Mouse (Mus musculus) CH12.LX (cell line): ENCODE data around the gene Spta1. TPM values are rescaled to one million over a fixed set of nuclear protein-coding genes. Genes with fewer than 3 reads are reported as not detected.

Experiments used
- DNase-seq: peaks from one replicate; pipeline ENCODE4 v3.0.0-alpha.2; 2013; ENCODE audit errors: extremely low read depth
- H3K27ac ChIP-seq: 2 replicates; pipeline ENCODE4 v1.5.1; 2012; ENCODE audit warnings: low read depth, mild to moderate bottlenecking, control low read depth, moderate library complexity; ENCODE audit not compliant: insufficient read depth
- H3K27me3 ChIP-seq: replicated peaks from 2 replicates; pipeline ENCODE3; 2012; ENCODE audit warnings: inconsistent platforms
- H3K36me3 ChIP-seq, 2 experiments: replicated peaks in 1 of 2; 2 replicates each; pipeline versions ENCODE3 to v1.6.1; 2012; ENCODE audit warnings: inconsistent platforms in 1 of 2, low read length in 1 of 2, mild to moderate bottlenecking in 1 of 2, mixed read lengths in 1 of 2, moderate library complexity in 1 of 2; ENCODE audit not compliant: control insufficient read depth in 1 of 2, insufficient read depth in 1 of 2
- H3K4me1 ChIP-seq, 2 experiments: 2 replicates each; pipeline ENCODE4 v1.6.1; 2012; ENCODE audit warnings: inconsistent platforms in 1 of 2, moderate library complexity in 1 of 2; ENCODE audit not compliant: insufficient read depth in 2 of 2, control insufficient read depth in 1 of 2
- H3K4me2 ChIP-seq: 2 replicates; pipeline ENCODE4 v1.6.1; 2012; ENCODE audit warnings: low read depth, mild to moderate bottlenecking, control low read depth; ENCODE audit not compliant: poor library complexity, insufficient read depth, severe bottlenecking
- H3K4me3 ChIP-seq, 3 experiments: fragments of 150-350 bp in 1 of 3; sonication (generic) in 1 of 3; replicated peaks in 1 of 3; 2 replicates each; pipeline versions ENCODE3 to v1.5.1; 2011 to 2012; ENCODE audit warnings: low read depth in 2 of 3, low read length in 2 of 3, mild to moderate bottlenecking in 2 of 3, moderate library complexity in 2 of 3, control low read depth in 1 of 3, improper control_type of control experiment in 1 of 3, inconsistent platforms in 1 of 3, mixed read lengths in 1 of 3; ENCODE audit not compliant: poor library complexity in 1 of 3
- H3K79me2 ChIP-seq: replicated peaks from 2 replicates; pipeline ENCODE4 v1.6.1; 2012; ENCODE audit warnings: mild to moderate bottlenecking, moderate library complexity; ENCODE audit not compliant: control insufficient read depth, poor library complexity, insufficient read depth, severe bottlenecking; ENCODE audit errors: extremely low read depth
- H3K9ac ChIP-seq: 2 replicates; pipeline ENCODE4 v1.6.1; 2012; ENCODE audit warnings: low read depth, mild to moderate bottlenecking, control low read depth, moderate library complexity; ENCODE audit not compliant: insufficient read depth
- H3K9me3 ChIP-seq: replicated peaks from 2 replicates; pipeline ENCODE3; 2012; ENCODE audit warnings: low read length, inconsistent platforms, mixed read lengths
- CHD1 ChIP-seq: IDR thresholded peaks from 2 replicates; pipeline ENCODE4 v1.6.1; 2012; ENCODE audit warnings: low read depth, low read length, improper control_type of control experiment, inconsistent platforms
- CHD2 ChIP-seq: IDR thresholded peaks from 2 replicates; pipeline ENCODE4 v1.6.1; 2011; ENCODE audit warnings: low read length, improper control_type of control experiment
- E2F4 ChIP-seq: IDR thresholded peaks from 2 replicates; pipeline ENCODE4 v1.6.1; 2011; ENCODE audit warnings: low read depth, low read length, improper control_type of control experiment; ENCODE audit not compliant: insufficient replicate concordance
- EP300 ChIP-seq: IDR thresholded peaks from 2 replicates; pipeline ENCODE4 v1.6.1; 2011; ENCODE audit warnings: low read length, improper control_type of control experiment
- ETS1 ChIP-seq: conservative IDR thresholded peaks from 2 replicates; pipeline ENCODE4 v1.6.1; 2012; ENCODE audit warnings: low read depth, mild to moderate bottlenecking, inconsistent platforms, low read length, improper control_type of control experiment, moderate library complexity
- GABPA ChIP-seq: IDR thresholded peaks from 2 replicates; pipeline ENCODE4 v1.6.1; 2012; ENCODE audit warnings: low read depth, low read length, improper control_type of control experiment, inconsistent platforms; ENCODE audit not compliant: insufficient replicate concordance
- JUN ChIP-seq: IDR thresholded peaks from 2 replicates; pipeline ENCODE4 v1.6.1; 2011; ENCODE audit warnings: low read depth, mild to moderate bottlenecking, low read length, improper control_type of control experiment, moderate library complexity; ENCODE audit not compliant: insufficient read depth
- KAT2A ChIP-seq: IDR thresholded peaks from 2 replicates; pipeline ENCODE4 v1.6.1; 2012; ENCODE audit warnings: low read length, improper control_type of control experiment, inconsistent platforms; ENCODE audit not compliant: insufficient replicate concordance
- MAFK ChIP-seq: IDR thresholded peaks from 2 replicates; pipeline ENCODE4 v1.6.1; 2011; ENCODE audit warnings: low read length, improper control_type of control experiment; ENCODE audit not compliant: insufficient replicate concordance
- MAX ChIP-seq: IDR thresholded peaks from 2 replicates; pipeline ENCODE4 v1.6.1; 2011; ENCODE audit warnings: low read length, improper control_type of control experiment
- MAZ ChIP-seq: IDR thresholded peaks from 2 replicates; pipeline ENCODE4 v1.6.1; 2012; ENCODE audit warnings: low read depth, mild to moderate bottlenecking, inconsistent platforms, low read length, improper control_type of control experiment, moderate library complexity
- MEF2A ChIP-seq: IDR thresholded peaks from 2 replicates; pipeline ENCODE4 v1.6.1; 2014; ENCODE audit warnings: low read depth, mild to moderate bottlenecking, inconsistent platforms, low read length, improper control_type of control experiment, borderline replicate concordance
- PAX5 ChIP-seq: IDR thresholded peaks from 2 replicates; pipeline ENCODE4 v1.6.1; 2012; ENCODE audit warnings: low read length, inconsistent platforms, mixed read lengths
- POLR2A ChIP-seq: IDR thresholded peaks from 2 replicates; pipeline ENCODE4 v1.6.1; 2011; ENCODE audit warnings: low read depth, mild to moderate bottlenecking, improper control_type of control experiment, low read length
- POLR2AphosphoS2 ChIP-seq: IDR thresholded peaks from 2 replicates; pipeline ENCODE4 v1.6.1; 2011; ENCODE audit warnings: low read depth, low read length, improper control_type of control experiment
- RCOR1 ChIP-seq: conservative IDR thresholded peaks from 2 replicates; pipeline ENCODE4 v1.6.1; 2012; ENCODE audit warnings: low read depth, mild to moderate bottlenecking, inconsistent platforms, low read length, improper control_type of control experiment
- SIN3A ChIP-seq: IDR thresholded peaks from 2 replicates; pipeline ENCODE4 v1.6.1; 2012; ENCODE audit warnings: low read length, improper control_type of control experiment, inconsistent platforms
- TCF12 ChIP-seq: IDR thresholded peaks from 2 replicates; pipeline ENCODE4 v1.6.1; 2014; ENCODE audit warnings: low read depth, mild to moderate bottlenecking, inconsistent platforms, low read length, improper control_type of control experiment
- UBTF ChIP-seq: IDR thresholded peaks from 2 replicates; pipeline ENCODE4 v1.6.1; 2012; ENCODE audit warnings: low read depth, mild to moderate bottlenecking, inconsistent platforms, low read length, improper control_type of control experiment, moderate library complexity
- dilution Hi-C: fragments of 300-500 bp; cut with MboI; formaldehyde crosslinking; loops from 2 replicates; pipeline ENCODE4 v1.14.3; 2020; ENCODE audit warnings: low sequenced_read_pairs; ENCODE audit not compliant: extremely low pct_unique_long_range_greater_than_20kb, extremely low pct_ligation_motif_present
- in situ Hi-C: fragments of 300-500 bp; cut with MboI; formaldehyde crosslinking; loops from 3 replicates; pipeline ENCODE4 v1.14.3; 2019; ENCODE audit warnings: low sequenced_read_pairs, low pct_ligation_motif_present, low pct_unique_long_range_greater_than_20kb, mixed read lengths
- polyA plus RNA-seq: library from polyadenylated mRNA; unstranded; fragments of >175 nt; gene quantifications from 2 replicates; pipeline ENCODE4 v1.2.1, GENCODE M21; 2012; ENCODE audit warnings: low read depth; ENCODE audit not compliant: insufficient read length
- total RNA-seq, 2 experiments: library from RNA; depleted of rRNA; stranded (reverse); fragments of 300-350 nt in 1 of 2; fragments of >200 nt in 1 of 2; gene quantifications; 2 replicates each; pipeline ENCODE4 v1.2.3; 2012 to 2014

Spta1 gene
- total and polyA plus RNA-seq, 3 experiments = 0.81 to 16.0 (median 1.2) TPM

GRCm38 (mm10) chr1:174269162-174269561 lies 96.6 kb downstream of the Spta1 start:
- dilution Hi-C loops = no loop called here
- Histone ChIP-seq H3K27me3 (no peaks in the 10 kb centered on the region), H3K4me1 (no peaks in the 10 kb centered on the region), H3K36me3 (no peaks in the 10 kb centered on the region), H3K4me2 (no peak overlapping the region), H3K9ac (no peak overlapping the region), H3K4me3 (no peak overlapping the region), H3K9me3 (no peaks in the 10 kb centered on the region), H3K27ac (no peak overlapping the region), H3K79me2 (no peaks in the 10 kb centered on the region)
- TF ChIP-seq POLR2AphosphoS2 (no peak), KAT2A (no peak), UBTF (no peak), MAFK (no peak), RCOR1 (no peak), CHD2 (no peak), E2F4 (no peak), EP300 (no peak), GABPA (no peak), CHD1 (no peak), ETS1 (no peak), SIN3A (no peak), MAZ (no peak), JUN (no peak), POLR2A (no peak), MAX (no peak), MEF2A (no peak), TCF12 (no peak)
- in situ Hi-C loops = no loop called here
- no peak for DNase-seq

DNA sequence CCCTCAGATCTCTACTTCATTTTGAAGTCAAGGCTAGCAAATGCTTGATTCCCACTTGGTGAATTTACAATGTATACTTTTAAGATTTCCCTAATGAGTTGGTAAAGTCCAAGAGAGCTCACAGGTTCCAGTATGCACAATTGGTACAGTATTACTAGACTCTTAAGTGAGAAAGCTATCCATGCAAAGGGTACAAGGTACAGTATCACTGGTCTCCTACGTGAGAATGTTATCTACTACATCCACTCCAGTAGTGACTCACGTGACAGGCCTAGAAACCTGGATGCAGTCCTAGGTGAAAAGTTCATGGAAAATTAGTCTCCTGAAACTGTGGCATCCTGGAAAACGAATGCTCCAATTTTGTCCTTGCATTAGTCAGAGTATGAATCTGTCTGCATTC lies 98.1 kb downstream of the Spta1 start:
- no peak for DNase-seq
- in situ Hi-C loops (no loop called here), dilution Hi-C loops (no loop called here)
- Histone ChIP-seq H3K4me1 (no peaks in the 10 kb centered on the region), H3K27ac (no peak overlapping the region), H3K4me3 (no peak overlapping the region), H3K4me2 (no peak overlapping the region), H3K9me3 (no peaks in the 10 kb centered on the region), H3K79me2 (no peaks in the 10 kb centered on the region), H3K27me3 (no peaks in the 10 kb centered on the region), H3K9ac (no peak overlapping the region), H3K36me3 (no peaks in the 10 kb centered on the region)
- TF ChIP-seq ETS1 (no peak), PAX5 (no peak)

Other genes with a start within 250 kb of the Spta1 start
- gene Mndal, start 230.3 kb upstream of the Spta1 start, total RNA-seq (2012; rRNA removed) = 56.8 and 57.9 TPM in 2 replicates
- gene Mndal, start 230.3 kb upstream of the Spta1 start, total RNA-seq (2014; rRNA removed) = 107 and 153 TPM in 2 replicates
- gene Mndal, start 230.3 kb upstream of the Spta1 start, polyA plus RNA-seq = 175 and 183 TPM in 2 replicates
- gene Ifi203, start 230.1 kb upstream of the Spta1 start, total RNA-seq (2012; rRNA removed) = 13.3 and 14.2 TPM in 2 replicates
- gene Ifi203, start 230.1 kb upstream of the Spta1 start, total RNA-seq (2014; rRNA removed) = 27.5 and 35.8 TPM in 2 replicates
- 33.0 and 36.5 TPM in 2 replicates for gene Ifi203, start 230.1 kb upstream of the Spta1 start, polyA plus RNA-seq
- gene Ifi202b, start 190.0 kb upstream of the Spta1 start, total RNA-seq (2012; rRNA removed) = not detected in 2 replicates
- gene Ifi202b, start 190.0 kb upstream of the Spta1 start, total RNA-seq (2014; rRNA removed) = not detected in 2 replicates
- gene Ifi202b, start 190.0 kb upstream of the Spta1 start, polyA plus RNA-seq = not detected in 2 replicates
- 0.13 and 0.17 TPM in 2 replicates for gene Ifi205, start 141.0 kb upstream of the Spta1 start, total RNA-seq (2012; rRNA removed)
- 0.35 and 0.45 TPM in 2 replicates for gene Ifi205, start 141.0 kb upstream of the Spta1 start, total RNA-seq (2014; rRNA removed)
- 0.17 and 0.45 TPM in 2 replicates for gene Ifi205, start 141.0 kb upstream of the Spta1 start, polyA plus RNA-seq
- 0.34 and 0.51 TPM in 2 replicates for gene Olfr433, start 132.1 kb upstream of the Spta1 start, total RNA-seq (2012; rRNA removed)
- 0.43 and 0.47 TPM in 2 replicates for gene Olfr433, start 132.1 kb upstream of the Spta1 start, total RNA-seq (2014; rRNA removed)
- 0.37 and 0.54 TPM in 2 replicates for gene Olfr433, start 132.1 kb upstream of the Spta1 start, polyA plus RNA-seq
- gene Olfr432, start 123.6 kb upstream of the Spta1 start, total RNA-seq (2012; rRNA removed) = not detected in 2 replicates
- 0.04 and 0.05 TPM in 2 replicates for gene Olfr432, start 123.6 kb upstream of the Spta1 start, total RNA-seq (2014; rRNA removed)
- gene Olfr432, start 123.6 kb upstream of the Spta1 start, polyA plus RNA-seq = 0.07 and 0.13 TPM in 2 replicates
- gene Olfr430, start 106.2 kb upstream of the Spta1 start, total RNA-seq (2012; rRNA removed) = not detected in 2 replicates
- gene Olfr430, start 106.2 kb upstream of the Spta1 start, total RNA-seq (2014; rRNA removed) = not detected in 2 replicates
- not detected in 2 replicates for gene Olfr430, start 106.2 kb upstream of the Spta1 start, polyA plus RNA-seq
- gene Olfr429, start 88.4 kb upstream of the Spta1 start, total RNA-seq (2012; rRNA removed) = not detected in 2 replicates
- not detected in 2 replicates for gene Olfr429, start 88.4 kb upstream of the Spta1 start, total RNA-seq (2014; rRNA removed)
- not detected in 2 replicates for gene Olfr429, start 88.4 kb upstream of the Spta1 start, polyA plus RNA-seq
- not detected in 2 replicates for gene Olfr427, start 75.9 kb upstream of the Spta1 start, total RNA-seq (2012; rRNA removed)
- not detected in 2 replicates for gene Olfr427, start 75.9 kb upstream of the Spta1 start, total RNA-seq (2014; rRNA removed)
- not detected in 2 replicates for gene Olfr427, start 75.9 kb upstream of the Spta1 start, polyA plus RNA-seq
- not detected in 2 replicates for gene Olfr231, start 51.6 kb upstream of the Spta1 start, total RNA-seq (2012; rRNA removed)
- not detected in 2 replicates for gene Olfr231, start 51.6 kb upstream of the Spta1 start, total RNA-seq (2014; rRNA removed)
- gene Olfr231, start 51.6 kb upstream of the Spta1 start, polyA plus RNA-seq = not detected in 2 replicates
- gene Olfr424, start 41.3 kb upstream of the Spta1 start, total RNA-seq (2012; rRNA removed) = not detected in 2 replicates
- gene Olfr424, start 41.3 kb upstream of the Spta1 start, total RNA-seq (2014; rRNA removed) = not detected in 2 replicates
- gene Olfr424, start 41.3 kb upstream of the Spta1 start, polyA plus RNA-seq = not detected in 2 replicates
- not detected in 2 replicates for gene Olfr420, start 17.1 kb upstream of the Spta1 start, total RNA-seq (2012; rRNA removed)
- gene Olfr420, start 17.1 kb upstream of the Spta1 start, total RNA-seq (2014; rRNA removed) = not detected in 2 replicates
- gene Olfr420, start 17.1 kb upstream of the Spta1 start, polyA plus RNA-seq = 0.73 and 1.1 TPM in 2 replicates
- not detected in 2 replicates for gene Olfr419, start 79.3 kb downstream of the Spta1 start, total RNA-seq (2012; rRNA removed)
- not detected in 2 replicates for gene Olfr419, start 79.3 kb downstream of the Spta1 start, total RNA-seq (2014; rRNA removed)
- not detected in 2 replicates for gene Olfr419, start 79.3 kb downstream of the Spta1 start, polyA plus RNA-seq
- not detected in 2 replicates for gene Mptx1, start 157.7 kb downstream of the Spta1 start, total RNA-seq (2012; rRNA removed)
- gene Mptx1, start 157.7 kb downstream of the Spta1 start, total RNA-seq (2014; rRNA removed) = not detected in 2 replicates
- not detected in 2 replicates for gene Mptx1, start 157.7 kb downstream of the Spta1 start, polyA plus RNA-seq
- gene Olfr417, start 192.3 kb downstream of the Spta1 start, total RNA-seq (2012; rRNA removed) = not detected in 2 replicates
- gene Olfr417, start 192.3 kb downstream of the Spta1 start, total RNA-seq (2014; rRNA removed) = not detected in 2 replicates
- gene Olfr417, start 192.3 kb downstream of the Spta1 start, polyA plus RNA-seq = not detected in 2 replicates
- gene Olfr248, start 218.3 kb downstream of the Spta1 start, total RNA-seq (2012; rRNA removed) = not detected in 2 replicates
- not detected in 2 replicates for gene Olfr248, start 218.3 kb downstream of the Spta1 start, total RNA-seq (2014; rRNA removed)
- gene Olfr248, start 218.3 kb downstream of the Spta1 start, polyA plus RNA-seq = not detected in 2 replicates